Mouse (Mus musculus): Measurements from ENCODE around the gene Tia1. TPM values are rescaled to one million over a fixed set of nuclear protein-coding genes. Genes with fewer than 3 reads are reported as not detected.

The Tia1 gene
- total RNA-seq, 4 experiments from 2014 or later: 91.0 to 107 (median 99.9) TPM

DNA sequence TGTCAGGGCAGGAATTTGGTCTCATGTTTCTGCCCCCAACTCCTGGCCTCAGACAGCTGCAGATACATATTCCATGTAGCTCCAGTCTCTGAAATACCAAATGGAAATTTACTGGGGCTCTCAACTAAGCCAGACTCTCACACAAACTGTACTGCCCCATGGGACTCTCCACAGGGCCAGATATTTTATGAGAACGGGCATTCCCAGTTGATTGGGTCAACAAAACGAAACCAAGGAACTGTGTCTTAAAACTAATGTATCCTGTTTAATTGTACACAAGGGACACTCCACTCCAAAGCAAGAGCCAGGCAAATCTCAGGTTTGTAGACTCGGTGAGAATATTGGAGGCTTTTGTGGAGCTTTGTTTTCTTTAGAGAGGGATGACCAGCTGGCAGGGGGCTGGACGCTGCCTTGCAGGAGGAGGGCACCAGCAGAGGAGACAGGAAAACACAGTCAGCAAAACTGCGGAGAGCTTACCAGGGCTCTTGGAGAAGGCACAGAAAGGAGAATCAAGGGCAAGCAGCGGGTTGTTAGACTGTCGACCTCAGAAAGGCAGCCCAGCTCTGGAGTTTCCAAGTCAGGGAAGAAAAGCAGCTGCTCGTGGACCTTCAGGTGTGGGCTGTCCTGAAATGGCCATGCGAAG, 76.3 kb downstream of the Tia1 start:
- no peak for DNase-seq (ENCODE audit: low spot score in 2 of 2)

DNA sequence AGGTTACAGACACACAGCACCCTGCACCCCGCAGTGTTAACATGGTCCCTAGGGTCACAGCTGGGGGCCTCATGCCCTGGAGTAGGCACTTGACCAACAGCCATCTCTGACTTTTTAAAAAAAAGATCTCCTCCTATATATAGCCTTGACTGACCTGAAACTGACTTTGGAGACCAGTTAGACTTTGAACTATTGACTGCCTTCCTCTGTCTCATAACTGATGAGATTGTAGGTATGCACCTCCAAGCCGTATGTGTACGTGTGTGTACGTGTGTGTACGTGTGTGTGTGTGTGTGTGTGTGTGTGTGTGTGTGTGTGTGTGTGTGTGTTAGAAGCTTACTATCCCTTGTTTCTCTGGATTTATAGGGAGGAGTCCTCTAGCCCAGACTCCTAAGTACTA, 77.9 kb downstream of the Tia1 start:
- DNase-seq (ENCODE audit: low spot score in 2 of 2): no peak

Other genes starting within 250 kb of the Tia1 start
- gene Tgfa, start 209.0 kb upstream of the Tia1 start, total RNA-seq (2022): 10 to 100 TPM; 27.1 to 30.1 (median 29.1) TPM
- gene Fam136a, start 38.6 kb upstream of the Tia1 start, total RNA-seq (2022): 10 to 100 TPM; 22.6 to 27.0 (median 23.1) TPM
- 10 to 100 TPM; 47.4 to 75.1 (median 61.7) TPM for gene Snrpg, start 32.9 kb upstream of the Tia1 start, total RNA-seq (2022)
- 100 to 1,000 TPM; 115 to 118 (median 116) TPM for gene Pcyox1, start 7.1 kb upstream of the Tia1 start, total RNA-seq (2022)
- gene Gm44790, start 22.4 kb downstream of the Tia1 start, total RNA-seq (2022): 1 to 10 TPM in 1 of 4 experiments, under 1 TPM in 1, not detected in 2; 0.84 to 3.2 TPM
- gene C87436, start 34.2 kb downstream of the Tia1 start, total RNA-seq (2022): 10 to 100 TPM; 19.3 to 25.6 (median 22.3) TPM
- gene Pcbp1, start 122.1 kb downstream of the Tia1 start, total RNA-seq (2022): 100 to 1,000 TPM; 179 to 184 (median 180) TPM
- gene Asprv1, start 223.9 kb downstream of the Tia1 start, total RNA-seq (2022): 1 to 10 TPM; 1.5 to 2.1 (median 2.0) TPM

Data from left cerebral cortex, adult 8-10 months (tissue).